Mouse (Mus musculus) erythroblast, embryonic 14.5 days (primary cell): ENCODE data around the gene Cd44. TPM values are rescaled to one million over a fixed set of nuclear protein-coding genes. Genes with fewer than 3 reads are reported as not detected.

ENCODE experiments used
- H3K27me3 ChIP-seq: 2 replicates; pipeline ENCODE4 v1.6.1; 2012; ENCODE audit warnings: inconsistent platforms; ENCODE audit not compliant: control insufficient read depth
- H3K36me3 ChIP-seq: 2 replicates; pipeline ENCODE4 v1.6.1; 2012; ENCODE audit warnings: mild to moderate bottlenecking, inconsistent platforms; ENCODE audit not compliant: control insufficient read depth
- H3K4me1 ChIP-seq: 2 replicates; pipeline ENCODE4 v1.6.1; 2012; ENCODE audit warnings: inconsistent platforms; ENCODE audit not compliant: control insufficient read depth
- H3K4me3 ChIP-seq: replicated peaks from 2 replicates; pipeline ENCODE3; 2012; ENCODE audit warnings: moderate library complexity, mild to moderate bottlenecking, inconsistent platforms
- H3K9me3 ChIP-seq: 2 replicates; pipeline ENCODE4 v1.6.1; 2012; ENCODE audit warnings: low read length, inconsistent platforms, mixed read lengths; ENCODE audit not compliant: control insufficient read depth
- GATA1 ChIP-seq: IDR thresholded peaks from 2 replicates; pipeline ENCODE4 v1.6.1; 2012; ENCODE audit warnings: low read length, inconsistent platforms, mixed read lengths
- TAL1 ChIP-seq: IDR thresholded peaks from 3 replicates; pipeline ENCODE4 v1.6.1; 2012; ENCODE audit warnings: low read length, inconsistent platforms, mixed read lengths
- polyA plus RNA-seq: library from polyadenylated mRNA; stranded (reverse); fragments of >175 nt; gene quantifications from 2 replicates; pipeline ENCODE4 v1.2.3, GENCODE M21; 2012

The Cd44 gene
- polyA plus RNA-seq, 1 experiment, result 0.08 TPM

GRCm38 (mm10) chr2:102940813-102941361, 39.4 kb upstream of the Cd44 start:
- Histone ChIP-seq H3K36me3 (no peaks in the 10 kb centered on the region), H3K27me3 (peaks cover 3% of the 10 kb centered on the region; the same call in 1 of the 2 replicates)
- TF ChIP-seq TAL1 (no peak), GATA1 (no peak)

GRCm38 (mm10) chr2:102940158-102940557, 38.7 kb upstream of the Cd44 start:
- Histone ChIP-seq H3K4me1 (no peaks in the 10 kb centered on the region), H3K4me3 (no peak overlapping the region), H3K36me3 (no peaks in the 10 kb centered on the region), H3K27me3 (peaks cover 3% of the 10 kb centered on the region; the same call in 1 of the 2 replicates), H3K9me3 (no peaks in the 10 kb centered on the region)
- TF ChIP-seq TAL1 (no peak), GATA1 (no peak)

More at GRCm38 (mm10) chr2:102940813-102941361, 39.4 kb upstream of the Cd44 start:
- Histone ChIP-seq H3K4me1 (no peaks in the 10 kb centered on the region), H3K4me3 (no peak overlapping the region), H3K9me3 (no peaks in the 10 kb centered on the region)

GRCm38 (mm10) chr2:102936886-102937285, 35.4 kb upstream of the Cd44 start:
- no peak for TF ChIP-seq GATA1
- no peak for TF ChIP-seq TAL1
- H3K27me3 ChIP-seq, result no peaks in the 10 kb centered on the region
- no peak overlapping the region for H3K4me3 ChIP-seq
- H3K9me3 ChIP-seq, result no peaks in the 10 kb centered on the region
- H3K36me3 ChIP-seq, result no peaks in the 10 kb centered on the region
- no peaks in the 10 kb centered on the region for H3K4me1 ChIP-seq

GRCm38 (mm10) chr2:102934834-102935233, 33.4 kb upstream of the Cd44 start:
- Histone ChIP-seq H3K9me3 (no peaks in the 10 kb centered on the region), H3K27me3 (no peaks in the 10 kb centered on the region), H3K36me3 (no peaks in the 10 kb centered on the region), H3K4me1 (no peaks in the 10 kb centered on the region), H3K4me3 (no peak overlapping the region)
- TF ChIP-seq GATA1, result no peak
- no peak for TF ChIP-seq TAL1

- Histone ChIP-seq H3K4me1 (no peaks in the 10 kb centered on the region), H3K27me3 (no peaks in the 10 kb centered on the region), H3K36me3 (no peaks in the 10 kb centered on the region), H3K4me3 (no peak overlapping the region), H3K9me3 (no peaks in the 10 kb centered on the region)
- TF ChIP-seq TAL1 (no peak), GATA1 (no peak)
These were observed 32.3 kb upstream of the Cd44 start for GRCm38 (mm10) chr2:102933787-102934186.

GRCm38 (mm10) chr2:102933142-102933541, 31.7 kb upstream of the Cd44 start:
- Histone ChIP-seq H3K36me3 (no peaks in the 10 kb centered on the region), H3K4me1 (no peaks in the 10 kb centered on the region), H3K4me3 (no peak overlapping the region), H3K27me3 (no peaks in the 10 kb centered on the region), H3K9me3 (no peaks in the 10 kb centered on the region)
- TF ChIP-seq GATA1 (no peak), TAL1 (no peak)

GRCm38 (mm10) chr2:102932667-102933066, 31.2 kb upstream of the Cd44 start:
- Histone ChIP-seq H3K9me3 (no peaks in the 10 kb centered on the region), H3K4me1 (no peaks in the 10 kb centered on the region), H3K27me3 (no peaks in the 10 kb centered on the region), H3K36me3 (no peaks in the 10 kb centered on the region), H3K4me3 (no peak overlapping the region)
- TF ChIP-seq GATA1 (no peak), TAL1 (no peak)

- H3K36me3 ChIP-seq, result no peaks in the 10 kb centered on the region
- H3K27me3 ChIP-seq, result no peaks in the 10 kb centered on the region
- TF ChIP-seq GATA1 (no peak), TAL1 (no peak)
- H3K9me3 ChIP-seq, result no peaks in the 10 kb centered on the region
- no peaks in the 10 kb centered on the region for H3K4me1 ChIP-seq
- no peak overlapping the region for H3K4me3 ChIP-seq
These were observed 26.7 kb upstream of the Cd44 start for GRCm38 (mm10) chr2:102928211-102928610.

- no peaks in the 10 kb centered on the region for H3K36me3 ChIP-seq
- H3K27me3 ChIP-seq, result no peaks in the 10 kb centered on the region
- TF ChIP-seq TAL1 (no peak), GATA1 (no peak)
- no peaks in the 10 kb centered on the region for H3K4me1 ChIP-seq
- no peaks in the 10 kb centered on the region for H3K9me3 ChIP-seq
- no peak overlapping the region for H3K4me3 ChIP-seq
These were observed 23.0 kb upstream of the Cd44 start for GRCm38 (mm10) chr2:102924480-102924879.

GRCm38 (mm10) chr2:102923682-102924081, 22.2 kb upstream of the Cd44 start:
- TF ChIP-seq GATA1 (no peak), TAL1 (no peak)
- Histone ChIP-seq H3K4me3 (no peak overlapping the region), H3K36me3 (no peaks in the 10 kb centered on the region), H3K27me3 (no peaks in the 10 kb centered on the region), H3K9me3 (no peaks in the 10 kb centered on the region), H3K4me1 (no peaks in the 10 kb centered on the region)
